Mouse (Mus musculus) kidney, postnatal 0 days (tissue): ENCODE measurements at regions not wholly inside any gene's neighbourhood (a gene's known extent, or its start where the extent isn't known, plus 50 kb on each side); places are given as distances from the start of the nearest gene placed in this dataset.

Source experiments
- ATAC-seq: fragments of 200-750 bp; cut with Nextera tagmentation; replicated peaks from 2 replicates; pipeline ENCODE4 v1.8.0; 2017; ENCODE audit warnings: low read depth, moderate number of reproducible peaks, moderate TSS enrichment, moderate library complexity; ENCODE audit not compliant: low FRiP score
- DNase-seq: peaks from one replicate; pipeline ENCODE4 v3.0.0-alpha.2; 2016; ENCODE audit warnings: low spot score
- H3K27ac ChIP-seq: fragments of 300-500 bp; sonication (generic); 2 replicates; pipeline ENCODE4 v1.5.1; 2014; ENCODE audit warnings: mild to moderate bottlenecking
- H3K27me3 ChIP-seq: fragments of 300-500 bp; sonication (generic); 2 replicates; pipeline ENCODE4 v1.6.1; 2014; ENCODE audit warnings: low read length, mixed read lengths; ENCODE audit not compliant: insufficient read depth
- H3K36me3 ChIP-seq: fragments of 300-500 bp; sonication (generic); 2 replicates; pipeline ENCODE4 v1.6.1; 2014; ENCODE audit warnings: low read length, mixed read lengths; ENCODE audit not compliant: insufficient read depth
- H3K4me1 ChIP-seq: fragments of 300-500 bp; sonication (generic); replicated peaks from 2 replicates; pipeline ENCODE4 v1.6.1; 2014; ENCODE audit warnings: antibody characterized with exemption, low read length, mixed read lengths; ENCODE audit not compliant: insufficient read depth
- H3K4me2 ChIP-seq: fragments of 300-500 bp; sonication (generic); 2 replicates; pipeline ENCODE4 v1.6.1; 2014; ENCODE audit warnings: mild to moderate bottlenecking, low read length, moderate library complexity, mixed read lengths
- H3K4me3 ChIP-seq: fragments of 300-500 bp; sonication (generic); replicated peaks from 2 replicates; pipeline ENCODE4 v1.5.1; 2014; ENCODE audit warnings: low read depth, low read length
- H3K9ac ChIP-seq: fragments of 300-500 bp; sonication (generic); 2 replicates; pipeline ENCODE4 v1.6.1; 2014; ENCODE audit warnings: low read depth, low read length
- H3K9me3 ChIP-seq: fragments of 300-500 bp; sonication (generic); replicated peaks from 2 replicates; pipeline ENCODE4 v1.6.1; 2016; ENCODE audit warnings: low read length, inconsistent platforms, mixed read lengths
- CTCF ChIP-seq: IDR thresholded peaks from 2 replicates; pipeline ENCODE4 v1.5.1; 2016; ENCODE audit warnings: antibody characterized with exemption, low read depth, mild to moderate bottlenecking, moderate library complexity
- WGBS: fragments of 180-500 bp; shearing (Covaris S2); extraction: QIAGEN DNeasy Blood & Tissue Kit; methylation state at CpG from one replicate; pipeline ENCODE4 v1.1.7; 2014; 5-methylcytosine and 5-hydroxymethylcytosine counted together

DNA sequence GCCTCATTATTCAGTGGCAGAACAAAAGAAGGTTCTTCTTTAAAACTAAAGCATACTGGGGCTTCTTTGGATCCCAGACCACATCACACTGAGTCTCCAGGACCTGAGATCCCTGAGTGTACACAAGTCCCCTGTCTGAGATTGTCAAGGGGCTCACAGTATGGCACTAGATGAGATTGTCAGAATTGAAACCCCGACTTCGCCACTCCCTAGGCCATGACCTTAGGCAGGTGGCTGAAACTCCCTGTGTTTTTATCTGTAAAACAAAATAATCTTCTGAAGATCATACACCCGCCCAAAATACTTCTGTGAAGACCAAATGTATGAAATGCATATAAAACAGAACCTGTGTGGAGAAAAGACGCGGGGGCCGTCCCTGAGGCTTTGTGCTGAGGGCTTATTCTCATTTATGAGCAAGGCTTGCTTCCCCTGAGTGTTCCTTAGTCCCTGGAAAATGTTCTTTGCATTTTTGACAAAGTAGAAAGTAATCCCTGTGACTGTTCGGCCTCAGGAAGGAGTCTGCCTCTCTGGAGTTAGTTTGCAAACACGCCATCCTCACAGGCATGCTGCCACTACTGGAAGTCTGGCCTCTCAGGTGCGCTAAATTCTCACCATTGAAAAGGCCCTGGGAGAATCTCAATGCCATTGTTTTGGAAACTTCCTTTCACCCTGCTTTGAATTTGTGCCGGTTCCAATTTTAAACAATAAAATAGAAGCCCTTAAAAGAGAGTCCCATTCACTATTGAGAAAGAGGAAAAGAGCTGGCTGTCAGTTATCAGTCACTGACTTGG is 73.3 kb upstream of the Prep start:
- H3K4me1 ChIP-seq = peaks cover 10% of the 10 kb centered on the region
- no peak overlapping the region for H3K4me2 ChIP-seq
- H3K4me3 ChIP-seq = no peak overlapping the region
- H3K27ac ChIP-seq = no peak overlapping the region
- no peak for TF ChIP-seq CTCF
- H3K27me3 ChIP-seq = no peaks in the 10 kb centered on the region
- WGBS = 71% methylated on average over 10 of the region's 10 CpGs
- ATAC-seq (no peak), DNase-seq (no peak)
- H3K36me3 ChIP-seq = no peaks in the 10 kb centered on the region
- H3K9ac ChIP-seq = no peak overlapping the region
- no peaks in the 10 kb centered on the region for H3K9me3 ChIP-seq

DNA sequence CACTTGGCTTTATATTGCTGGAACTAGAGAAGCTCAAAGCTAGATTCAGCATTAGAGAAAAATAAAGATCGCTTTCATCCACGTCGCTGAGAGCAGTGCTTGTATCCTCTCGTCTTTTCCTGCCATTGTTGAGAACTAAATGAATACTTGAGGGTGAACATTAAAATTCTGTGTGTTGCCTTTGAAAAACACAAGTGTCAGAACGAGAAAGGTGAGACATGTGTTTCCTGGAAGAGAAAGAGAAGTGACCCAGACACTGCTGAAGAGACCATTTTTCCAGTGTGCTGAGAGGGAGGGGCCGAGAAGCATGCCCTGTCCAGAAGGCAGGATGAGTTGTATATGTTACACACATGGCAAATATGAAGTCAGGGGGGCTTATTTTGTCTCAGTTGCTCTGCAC is 77.5 kb upstream of the Prep start:
- H3K9ac ChIP-seq = no peak overlapping the region
- WGBS = 73% methylated on average over 6 of the region's 6 CpGs
- H3K4me3 ChIP-seq = no peak overlapping the region
- ATAC-seq (no peak), DNase-seq (no peak)
- no peaks in the 10 kb centered on the region for H3K27me3 ChIP-seq
- no peaks in the 10 kb centered on the region for H3K36me3 ChIP-seq
- H3K4me1 ChIP-seq = peaks cover 4% of the 10 kb centered on the region
- TF ChIP-seq CTCF = no peak
- H3K27ac ChIP-seq = no peak overlapping the region
- no peaks in the 10 kb centered on the region for H3K9me3 ChIP-seq
- no peak overlapping the region for H3K4me2 ChIP-seq

GRCm38 (mm10) chr10:44988756-44989155 is 78.2 kb upstream of the Prep start:
- no peak for TF ChIP-seq CTCF
- WGBS = 73% methylated on average over 8 of the region's 8 CpGs

DNA sequence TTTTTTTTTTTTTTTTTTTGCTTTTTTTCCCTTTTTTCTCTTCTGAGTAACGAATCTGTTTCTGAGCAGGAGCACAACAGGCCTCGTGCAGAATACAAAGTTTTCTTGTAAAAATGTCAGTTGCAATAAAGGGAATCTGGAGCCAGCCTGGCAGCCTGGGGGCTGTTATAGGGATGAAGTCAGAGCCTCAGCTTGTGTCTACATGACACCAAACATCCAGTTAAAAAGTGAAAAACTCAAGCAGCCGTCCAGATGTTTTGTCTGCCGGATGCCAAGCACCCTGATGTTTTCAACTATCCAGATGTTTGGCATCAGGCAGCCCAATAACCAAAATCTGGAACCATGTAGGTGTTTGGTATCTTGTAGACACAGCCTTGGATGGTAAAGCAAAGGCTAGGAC is 79.4 kb upstream of the Prep start:
- Histone ChIP-seq H3K9me3 (no peaks in the 10 kb centered on the region), H3K4me3 (no peak overlapping the region), H3K4me2 (no peak overlapping the region), H3K36me3 (no peaks in the 10 kb centered on the region), H3K4me1 (no peaks in the 10 kb centered on the region), H3K27me3 (no peaks in the 10 kb centered on the region), H3K27ac (no peak overlapping the region), H3K9ac (no peak overlapping the region)
- DNase-seq = no peak
- no peak for TF ChIP-seq CTCF
- 57% methylated on average over 4 of the region's 4 CpGs for WGBS
- no peak for ATAC-seq

More at GRCm38 (mm10) chr10:44988756-44989155, 78.2 kb upstream of the Prep start:
- H3K36me3 ChIP-seq = no peaks in the 10 kb centered on the region
- no peak overlapping the region for H3K4me3 ChIP-seq
- no peaks in the 10 kb centered on the region for H3K4me1 ChIP-seq
- ATAC-seq = no peak
- no peak overlapping the region for H3K27ac ChIP-seq
- DNase-seq = no peak
- H3K4me2 ChIP-seq = no peak overlapping the region
- H3K9ac ChIP-seq = no peak overlapping the region
- H3K9me3 ChIP-seq = no peaks in the 10 kb centered on the region
- H3K27me3 ChIP-seq = no peaks in the 10 kb centered on the region

- DNase-seq (no peak), ATAC-seq (no peak)
- Histone ChIP-seq H3K9ac (no peak overlapping the region), H3K27ac (no peak overlapping the region), H3K9me3 (no peaks in the 10 kb centered on the region), H3K27me3 (no peaks in the 10 kb centered on the region), H3K4me2 (no peak overlapping the region), H3K4me3 (no peak overlapping the region), H3K4me1 (no peaks in the 10 kb centered on the region), H3K36me3 (no peaks in the 10 kb centered on the region)
- 57% methylated on average over 2 of the region's 2 CpGs for WGBS
- no peak for TF ChIP-seq CTCF
Observed at GRCm38 (mm10) chr10:44981913-44982312, 85.1 kb upstream of the Prep start.

DNA sequence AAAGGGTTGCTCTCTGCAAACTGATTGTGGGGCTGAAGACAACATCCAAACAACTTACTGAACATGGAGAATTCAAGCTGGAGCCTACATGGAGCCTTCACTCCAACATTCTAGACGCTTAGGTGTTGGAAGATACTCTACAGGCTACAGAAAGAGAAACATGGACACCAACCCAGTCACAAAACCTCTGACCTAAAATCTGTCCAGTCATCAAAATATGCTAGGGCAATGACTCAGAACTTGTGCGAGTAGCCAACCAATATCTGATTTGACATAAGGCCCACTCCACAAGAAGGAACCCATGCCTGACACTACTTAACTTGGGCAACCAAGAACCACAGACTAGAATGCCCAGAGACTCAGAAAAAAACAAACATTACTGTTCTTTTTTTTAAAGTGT is 90.2 kb upstream of the Prep start:
- ATAC-seq = no peak
- no peaks in the 10 kb centered on the region for H3K4me1 ChIP-seq
- no peaks in the 10 kb centered on the region for H3K9me3 ChIP-seq
- H3K9ac ChIP-seq = no peak overlapping the region
- WGBS = 92% methylated on average over 2 of the region's 2 CpGs
- H3K4me3 ChIP-seq = no peak overlapping the region
- H3K36me3 ChIP-seq = no peaks in the 10 kb centered on the region
- H3K27me3 ChIP-seq = no peaks in the 10 kb centered on the region
- no peak for TF ChIP-seq CTCF
- no peak overlapping the region for H3K27ac ChIP-seq
- H3K4me2 ChIP-seq = no peak overlapping the region
- no peak for DNase-seq

DNA sequence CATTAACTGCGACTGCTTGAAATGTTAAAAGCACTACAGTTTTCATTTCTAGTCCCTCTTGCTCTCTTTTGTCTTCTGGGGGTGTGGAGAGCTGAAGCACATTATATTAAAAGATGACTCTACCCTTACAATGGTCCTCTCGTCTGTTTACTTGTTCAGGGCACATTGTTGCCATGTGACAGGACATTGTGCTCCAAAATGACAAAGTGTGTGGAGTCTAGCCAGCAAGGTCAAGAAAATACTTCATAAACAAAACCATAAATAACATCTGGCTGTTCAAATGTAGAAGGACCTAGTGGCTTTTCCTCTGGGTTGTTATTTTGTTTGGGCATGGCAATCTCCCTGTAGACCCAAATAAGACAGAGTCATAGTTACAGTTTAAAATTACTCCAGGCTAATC is 95.1 kb upstream of the Prep start:
- no peak for ATAC-seq
- H3K27ac ChIP-seq = no peak overlapping the region
- WGBS = 62% methylated on average over 2 of the region's 2 CpGs

More for the DNA sequence above, 95.1 kb upstream of the Prep start:
- no peak for DNase-seq
- H3K9ac ChIP-seq = no peak overlapping the region
- no peak overlapping the region for H3K4me3 ChIP-seq
- no peak overlapping the region for H3K4me2 ChIP-seq
- no peak for TF ChIP-seq CTCF
- no peaks in the 10 kb centered on the region for H3K4me1 ChIP-seq
- no peaks in the 10 kb centered on the region for H3K9me3 ChIP-seq
- no peaks in the 10 kb centered on the region for H3K27me3 ChIP-seq
- no peaks in the 10 kb centered on the region for H3K36me3 ChIP-seq
